Mouse (Mus musculus): ENCODE results near the gene Chrd.

DNA sequence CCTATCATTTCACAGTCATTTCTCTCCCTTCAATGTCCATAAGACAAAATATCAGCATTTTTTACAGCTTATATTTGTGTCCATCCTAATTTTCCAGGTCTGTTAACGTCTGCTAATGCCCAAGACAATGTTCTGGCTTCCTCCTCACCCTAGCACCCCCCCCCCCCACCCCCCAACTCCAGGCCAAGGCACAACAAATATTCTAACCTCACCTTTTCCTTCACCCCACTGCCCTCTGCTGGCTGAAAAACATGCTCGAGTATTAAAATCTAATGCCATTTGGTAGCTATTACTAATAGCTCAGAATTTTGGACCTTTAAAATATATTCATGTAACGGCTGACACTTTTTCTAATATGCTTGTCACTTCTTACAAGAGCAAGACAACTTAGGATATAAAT lies 28.8 kb downstream of the Chrd start:
- TF ChIP-seq POLR2A (IDR thresholded peaks at IDR 0.05; ENCODE audit: insufficient read depth, low read depth, low read length) (no peak), CTCF (IDR thresholded peaks at IDR 0.05; ENCODE audit: insufficient read depth, low read depth, low read length) (no peak)

Measured in olfactory bulb, adult 2 months (tissue).